ENCODE assay signal across 16 mouse cellular contexts in the genomic region with DNA sequence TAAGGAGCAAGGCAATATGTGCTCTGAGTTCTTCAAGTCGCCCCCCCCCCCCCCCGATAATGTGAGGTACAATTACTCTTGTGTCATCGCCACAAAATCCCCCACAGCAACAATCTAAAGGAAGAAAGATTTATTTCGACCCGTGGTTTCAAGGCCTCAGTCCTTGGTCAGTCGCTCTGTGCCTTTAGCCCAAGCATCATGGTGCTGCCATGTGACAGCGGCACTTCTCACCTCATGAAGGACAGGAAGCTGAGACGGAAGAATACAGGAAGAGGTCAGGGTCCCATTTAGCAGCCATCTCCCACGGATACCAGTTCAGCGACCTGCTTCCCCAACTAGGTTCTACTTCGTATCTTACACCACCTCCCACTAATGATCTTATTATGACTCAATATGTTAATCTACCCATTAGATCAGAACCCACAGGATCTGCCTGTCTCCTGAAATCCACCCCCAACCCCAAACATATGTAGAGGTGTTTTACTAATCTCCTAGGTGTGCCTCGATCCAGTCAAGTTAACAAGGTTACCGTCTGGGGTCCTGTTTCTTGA. TPM values are rescaled to one million over a fixed set of nuclear protein-coding genes. Genes with fewer than 3 reads are reported as not detected.
A peak's percentile ranks its signal among the peaks of the same experiment; 100 is the strongest.
DNase-seq lines count a peak whose midpoint lies in the region; ATAC-seq and TF ChIP-seq lines count a peak whose summit lies in the region.
"Had no signal": no experiment of that assay in that cellular context is flagged by ENCODE, and none has a peak within 500 bp of the region (broad histone marks: within the 10 kb centered on the region; RNA-seq: fewer than 3 reads in every experiment).

No protein-coding gene starts in this region.

- H3K27ac ChIP-seq in testis, adult 2 months (ENCODE audit: control insufficient read depth, insufficient read depth, low read depth, low read length), result no peak overlapping the region
- H3K27ac ChIP-seq in liver, embryonic 11.5 days (ENCODE audit: low read depth, low read length), result no peak overlapping the region
- H3K27ac ChIP-seq in forebrain, embryonic 10.5 days, result no peak overlapping the region
- H3K27ac ChIP-seq: embryonic facial prominence, embryonic 10.5 days; heart, embryonic 15.5 days; hindbrain, embryonic 14.5 days had no signal

- H3K9ac ChIP-seq in liver, embryonic 11.5 days (ENCODE audit: low read depth, low read length), result no peak overlapping the region
- H3K9ac ChIP-seq: heart, embryonic 15.5 days; hindbrain, embryonic 14.5 days had no signal

- peak; percentile 59 for ATAC-seq in activated CD4-positive, CD25-positive, alpha-beta regulatory T cell, adult 4 months
- ATAC-seq in liver, embryonic 11.5 days (replicated peaks; ENCODE audit: low FRiP score), result no peak
- ATAC-seq: forebrain, embryonic 14.5 days had no signal

- H3K4me2 ChIP-seq in liver, embryonic 11.5 days, result no peak overlapping the region
- H3K4me2 ChIP-seq: heart, embryonic 11.5 days; heart, embryonic 15.5 days; hindbrain, embryonic 14.5 days had no signal

- H3K4me3 ChIP-seq in testis, adult 2 months (ENCODE audit: control insufficient read depth, low read depth, low read length), result peak overlapping the region; percentile 69
- no peak overlapping the region for H3K4me3 ChIP-seq in liver, embryonic 11.5 days (ENCODE audit: low read depth, low read length)
- no peak overlapping the region for H3K4me3 ChIP-seq in forebrain, embryonic 10.5 days
- H3K4me3 ChIP-seq: embryonic facial prominence, embryonic 10.5 days; heart, embryonic 15.5 days had no signal

- H3K27me3 ChIP-seq in testis, adult 2 months (ENCODE audit: control insufficient read depth, insufficient read depth, low read length), result no peaks in the 10 kb centered on the region
- no peaks in the 10 kb centered on the region for H3K27me3 ChIP-seq in liver, embryonic 11.5 days (replicated peaks; ENCODE audit: control insufficient read depth, insufficient read depth, low read length)
- H3K27me3 ChIP-seq in forebrain, embryonic 10.5 days (ENCODE audit: poor library complexity, severe bottlenecking), result no peaks in the 10 kb centered on the region

- no peak for DNase-seq in testis, postnatal 10 days (ENCODE audit: low spot score)
- peak; percentile 52 for DNase-seq in ES-CJ7 (ENCODE audit: low read depth, low spot score)
- no peak for DNase-seq in liver, embryonic 11.5 days (ENCODE audit: low spot score)
- DNase-seq in forebrain, embryonic 10.5 days (ENCODE audit: extremely low spot score, low spot score), result no peak
- no peak for DNase-seq in right cerebral cortex, postnatal 14 days
- DNase-seq: cerebellum, adult 2 months; gastrocnemius, postnatal 36 days; kidney, adult 11 months had no signal

- TF ChIP-seq CTCF in testis, adult 2 months (IDR thresholded peaks at IDR 0.05; ENCODE audit: control insufficient read depth, insufficient read depth, insufficient replicate concordance, low read depth, low read length), result no peak

- 0 out of 2 replicates have a peak, but pooled peaks cover under 1% of the 10 kb centered on the region for H3K4me1 ChIP-seq in testis, adult 2 months (ENCODE audit: control insufficient read depth, insufficient read depth, low read length)
- no peaks in the 10 kb centered on the region for H3K4me1 ChIP-seq in liver, embryonic 11.5 days (replicated peaks; ENCODE audit: control insufficient read depth, insufficient read depth, low read length)
- H3K4me1 ChIP-seq in forebrain, embryonic 10.5 days, result no peaks in the 10 kb centered on the region

- no peaks in the 10 kb centered on the region for H3K9me3 ChIP-seq in liver, embryonic 11.5 days (ENCODE audit: control insufficient read depth, low read length)
- no peaks in the 10 kb centered on the region for H3K9me3 ChIP-seq in forebrain, embryonic 10.5 days
- H3K9me3 ChIP-seq: embryonic facial prominence, embryonic 10.5 days; G1E; heart, embryonic 15.5 days had no signal

- no peak for TF ChIP-seq POLR2A in testis, adult 2 months (IDR thresholded peaks at IDR 0.05; ENCODE audit: control insufficient read depth, low read depth, low read length)

- H3K36me3 ChIP-seq in testis, adult 2 months (ENCODE audit: control insufficient read depth, insufficient read depth, low read length), result no peaks in the 10 kb centered on the region
- no peaks in the 10 kb centered on the region for H3K36me3 ChIP-seq in liver, embryonic 11.5 days (ENCODE audit: control insufficient read depth, insufficient read depth, low read length)
- 0 out of 2 replicates have a peak, but pooled peaks cover 6% of the 10 kb centered on the region for H3K36me3 ChIP-seq in forebrain, embryonic 10.5 days (replicated peaks)
- H3K36me3 ChIP-seq: embryonic facial prominence, embryonic 10.5 days; heart, embryonic 15.5 days had no signal

- WGBS in liver, embryonic 11.5 days, result 80% methylated on average over 13 of the region's 13 CpGs
- WGBS in forebrain, embryonic 10.5 days, result 91% methylated on average over 13 of the region's 13 CpGs

RNA-seq across cellular contexts. Expression of gene Gpalpp1, which starts 28.4 kb away (rescaled TPM):
- 1.7 TPM in 2 replicates for polyA plus RNA-seq in testis, adult 2 months (2012; rRNA removed)
- 10 to 100 TPM; 11.0 to 11.3 TPM for polyA plus RNA-seq in activated CD4-positive, CD25-positive, alpha-beta regulatory T cell, adult 4 months (2017; shearing (Covaris generic))
- polyA plus RNA-seq in liver, embryonic 11.5 days (2014; fragmentation: Nextera tagmentation; extraction: Ambion mirVana), result 15.7 and 16.3 TPM in 2 replicates
- 16.8 and 17.1 TPM in 2 replicates for polyA plus RNA-seq in forebrain, embryonic 10.5 days (2016; fragmentation: Nextera tagmentation; extraction: Ambion mirVana)

RNA-seq across cellular contexts. Expression of gene Nufip1, which starts 28.5 kb away (rescaled TPM):
- polyA plus RNA-seq in testis, adult 2 months (2012; rRNA removed), result 2.5 and 2.7 TPM in 2 replicates
- polyA plus RNA-seq in activated CD4-positive, CD25-positive, alpha-beta regulatory T cell, adult 4 months (2017; shearing (Covaris generic)), result 1 to 10 TPM; 7.4 to 7.6 TPM
- 17.3 and 18.5 TPM in 2 replicates for polyA plus RNA-seq in liver, embryonic 11.5 days (2014; fragmentation: Nextera tagmentation; extraction: Ambion mirVana)
- 21.9 and 22.9 TPM in 2 replicates for polyA plus RNA-seq in forebrain, embryonic 10.5 days (2016; fragmentation: Nextera tagmentation; extraction: Ambion mirVana)
